Mouse (Mus musculus) embryo, embryonic 11.5 days (tissue): ENCODE results near the gene Sqstm1.

Experiments
- DNase-seq: peaks from one replicate; pipeline ENCODE4 v3.0.0-alpha.2; 2012; ENCODE audit warnings: low read depth, low spot score

The Sqstm1 gene

GRCm38 (mm10) chr11:50211322-50212059 lies 864 bp upstream of the Sqstm1 start:
- DNase-seq: no peak

GRCm38 (mm10) chr11:50210101-50210504 lies 524 bp downstream of the Sqstm1 start:
- DNase-seq: peak; percentile 81

GRCm38 (mm10) chr11:50208039-50208438 lies 2.6 kb downstream of the Sqstm1 start:
- no peak for DNase-seq

GRCm38 (mm10) chr11:50207344-50207743 lies 3.3 kb downstream of the Sqstm1 start:
- no peak for DNase-seq

- DNase-seq: no peak
These were observed 4.6 kb downstream of the Sqstm1 start for GRCm38 (mm10) chr11:50206037-50206436.

GRCm38 (mm10) chr11:50205434-50205833 lies 5.2 kb downstream of the Sqstm1 start:
- DNase-seq: no peak

GRCm38 (mm10) chr11:50203302-50203827 lies 7.3 kb downstream of the Sqstm1 start:
- no peak for DNase-seq

- no peak for DNase-seq
These were observed 9.0 kb downstream of the Sqstm1 start for GRCm38 (mm10) chr11:50201590-50201989.

- DNase-seq: no peak
These were observed 10.0 kb downstream of the Sqstm1 start for GRCm38 (mm10) chr11:50200613-50201012.

GRCm38 (mm10) chr11:50198916-50199315 lies 11.7 kb downstream of the Sqstm1 start:
- no peak for DNase-seq

- no peak for DNase-seq
These were observed 12.3 kb downstream of the Sqstm1 start for GRCm38 (mm10) chr11:50198219-50198846.

GRCm38 (mm10) chr11:50197500-50197899 lies 13.1 kb downstream of the Sqstm1 start:
- no peak for DNase-seq

- no peak for DNase-seq
These were observed 15.8 kb downstream of the Sqstm1 start for GRCm38 (mm10) chr11:50194793-50195192.

GRCm38 (mm10) chr11:50194070-50194469 lies 16.6 kb downstream of the Sqstm1 start:
- no peak for DNase-seq

GRCm38 (mm10) chr11:50192278-50192677 lies 18.3 kb downstream of the Sqstm1 start:
- no peak for DNase-seq

GRCm38 (mm10) chr11:50190362-50190761 lies 20.3 kb downstream of the Sqstm1 start:
- DNase-seq: no peak

GRCm38 (mm10) chr11:50188682-50189081 lies 21.9 kb downstream of the Sqstm1 start:
- no peak for DNase-seq

- no peak for DNase-seq
These were observed 25.8 kb downstream of the Sqstm1 start for GRCm38 (mm10) chr11:50184788-50185187.

- DNase-seq: no peak
These were observed 27.9 kb downstream of the Sqstm1 start for GRCm38 (mm10) chr11:50182702-50183101.

- no peak for DNase-seq
These were observed 30.0 kb downstream of the Sqstm1 start for GRCm38 (mm10) chr11:50180478-50181231.

GRCm38 (mm10) chr11:50178532-50179488 lies 31.8 kb downstream of the Sqstm1 start:
- no peak for DNase-seq
